Mouse (Mus musculus): ENCODE measurements around the gene Zfp563.

The Zfp563 gene

DNA sequence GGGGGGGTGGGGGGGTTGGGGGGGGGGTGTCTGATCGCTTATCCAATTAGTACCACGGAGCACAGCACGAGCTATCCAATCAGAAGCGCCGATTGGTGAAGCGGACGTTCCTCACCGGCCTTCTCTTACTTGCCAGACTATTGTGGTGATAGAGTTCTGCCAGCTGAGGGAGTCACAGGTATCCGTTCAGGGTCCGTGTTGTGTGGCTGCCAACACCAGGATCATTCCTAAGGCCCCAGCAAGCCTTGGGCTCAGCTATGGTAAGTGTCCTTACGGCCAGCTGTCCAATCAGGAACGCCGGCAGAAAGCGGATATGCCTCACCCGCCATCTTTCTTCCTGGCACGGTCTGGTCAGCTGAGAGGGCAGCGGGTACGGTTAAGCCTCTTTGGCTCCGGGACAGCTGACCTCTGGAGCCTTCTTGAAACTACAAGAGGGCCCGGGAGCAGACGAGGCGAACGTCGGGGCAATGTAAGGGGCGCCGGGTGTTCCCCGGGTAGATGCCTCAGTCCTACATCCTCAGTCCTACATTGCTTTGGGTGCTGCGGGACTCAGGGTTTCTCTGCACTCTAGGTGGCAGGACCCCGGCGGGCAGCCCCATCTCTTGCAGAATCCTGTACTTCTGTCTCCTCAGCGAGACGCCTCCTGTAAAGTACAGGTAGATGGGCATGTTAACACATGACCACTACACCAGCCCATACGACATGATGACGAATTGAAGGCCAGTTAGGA lies at the start of gene Zfp563:
TSS of gene Zfp563 (plus strand) at position 91 of the 730 bp plus-strand sequence.
- DNase-seq (ENCODE audit: extremely low read depth, insufficient read length, low spot score), result peak; percentile 90

DNA sequence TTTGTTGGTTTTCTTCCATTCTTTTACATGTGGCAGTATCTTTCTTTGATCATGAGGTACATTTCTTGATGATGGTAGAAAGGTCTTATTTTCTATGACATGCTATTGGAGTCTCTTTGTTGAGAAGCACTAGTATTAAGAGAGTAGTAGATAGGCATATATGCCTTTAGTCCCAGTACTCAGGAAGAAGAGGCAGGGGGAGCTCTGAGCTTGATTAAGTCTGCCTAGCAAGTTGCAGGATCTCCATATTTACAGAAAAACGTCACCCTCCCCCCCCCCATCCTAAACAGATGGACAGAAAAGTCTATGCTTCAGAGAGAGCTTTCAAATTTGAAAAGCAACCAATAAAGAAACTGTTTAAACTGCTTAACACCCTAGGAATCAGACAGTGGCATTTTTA lies 30.3 kb upstream of the Zfp563 start:
- no peak for DNase-seq (ENCODE audit: extremely low read depth, insufficient read length, low spot score)

DNA sequence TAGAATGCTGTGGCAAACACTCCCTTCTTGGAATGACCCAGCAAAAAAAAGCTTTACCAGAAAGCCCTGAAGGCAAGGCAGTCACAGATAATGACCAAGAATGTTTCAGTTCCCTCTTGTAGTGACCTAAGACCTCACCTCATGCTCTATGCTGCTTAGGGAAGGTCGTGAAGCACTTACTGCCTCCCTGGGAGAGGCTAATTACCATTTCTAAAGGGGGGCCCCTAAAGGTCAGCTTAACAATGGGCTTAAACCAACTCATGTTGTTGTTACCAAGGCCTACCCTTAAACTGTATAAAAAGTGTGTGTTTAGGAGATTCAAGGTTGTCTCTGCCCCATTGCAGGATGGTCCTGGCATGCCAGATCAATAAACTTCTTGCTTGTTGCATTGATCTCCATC lies 26.1 kb upstream of the Zfp563 start:
- DNase-seq (ENCODE audit: extremely low read depth, insufficient read length, low spot score), result no peak

DNA sequence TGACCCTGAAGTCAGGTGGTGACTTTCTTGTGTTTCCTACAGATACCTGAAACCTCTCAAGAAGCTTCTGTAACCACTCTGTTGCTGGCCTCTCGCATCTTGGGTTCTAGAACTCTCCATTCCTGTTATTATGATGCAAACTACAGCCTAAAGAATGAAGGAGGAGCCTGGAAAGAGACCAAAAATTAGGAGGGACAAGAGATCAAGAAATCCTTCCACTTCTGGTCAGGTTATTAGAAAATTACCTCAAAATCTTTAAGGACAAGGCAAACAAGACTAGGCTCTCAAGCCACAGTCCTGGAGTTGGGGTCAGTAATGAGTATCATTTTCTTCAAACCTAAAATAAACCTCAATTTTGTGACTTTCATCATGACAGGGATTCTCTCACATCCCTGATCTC lies 21.2 kb upstream of the Zfp563 start, which contains the start of gene 4921501E09Rik:
TSS of gene 4921501E09Rik (minus strand) at position 101 of the 400 bp plus-strand sequence.
- no peak for DNase-seq (ENCODE audit: extremely low read depth, insufficient read length, low spot score)

DNA sequence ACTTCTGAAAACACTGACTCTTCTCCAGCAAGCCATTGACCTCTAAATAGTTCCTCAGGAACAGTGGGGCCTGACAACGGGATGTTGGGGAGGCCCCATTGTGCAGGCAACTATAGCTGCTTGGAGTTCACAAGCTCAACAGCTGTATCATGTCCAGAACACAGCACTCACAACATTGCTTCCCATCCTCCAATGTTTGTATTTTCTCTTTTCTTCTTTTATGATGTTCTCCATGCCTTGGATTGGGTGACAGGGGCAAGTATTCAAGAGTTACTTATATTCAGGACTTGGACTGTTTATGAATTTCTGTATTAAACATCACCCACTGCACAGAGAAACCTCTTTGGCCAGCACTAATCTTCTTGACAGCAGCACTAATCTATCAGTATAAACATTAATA lies 2.5 kb downstream of the Zfp563 start:
- DNase-seq (ENCODE audit: extremely low read depth, insufficient read length, low spot score), result no peak

DNA sequence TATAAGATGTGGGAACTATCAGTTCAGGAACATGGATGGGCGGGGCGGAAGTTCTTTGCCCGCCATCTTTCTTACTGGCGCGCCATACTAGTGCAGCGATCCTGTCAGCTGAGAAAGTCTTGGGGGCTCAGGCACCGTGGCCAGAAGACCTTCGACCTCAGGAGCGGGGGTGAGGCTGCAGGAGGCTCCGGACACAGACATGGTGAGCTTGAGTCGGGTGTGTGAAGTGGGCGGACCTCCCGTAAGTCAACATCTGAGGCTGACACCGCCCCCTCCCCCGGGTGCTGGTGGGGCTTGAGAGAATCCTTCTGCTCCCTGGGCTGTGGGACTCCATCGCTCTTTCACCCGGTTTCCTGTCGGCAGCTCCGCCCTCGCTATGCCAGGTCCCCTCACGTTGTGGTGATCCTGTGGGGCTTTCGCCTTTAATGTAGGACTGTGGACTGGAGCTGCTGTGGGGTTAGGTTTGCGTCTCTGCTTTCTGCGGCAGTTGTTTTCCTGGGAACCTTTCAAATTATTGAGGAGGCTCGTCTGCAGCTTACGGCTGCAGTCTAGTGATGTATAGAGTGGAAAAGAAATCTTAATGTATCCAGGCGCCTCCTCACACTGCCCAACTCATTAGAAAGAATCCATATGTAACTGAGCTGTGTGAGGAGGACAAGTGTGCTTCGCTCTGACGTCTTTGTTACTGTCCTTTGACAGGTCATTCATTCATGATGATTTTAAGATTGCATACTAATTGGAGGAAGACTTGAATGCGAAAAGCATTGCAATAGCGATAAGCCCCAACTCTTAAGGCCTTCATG lies 3.5 kb downstream of the Zfp563 start:
- DNase-seq (ENCODE audit: extremely low read depth, insufficient read length, low spot score), result peak; percentile 84

DNA sequence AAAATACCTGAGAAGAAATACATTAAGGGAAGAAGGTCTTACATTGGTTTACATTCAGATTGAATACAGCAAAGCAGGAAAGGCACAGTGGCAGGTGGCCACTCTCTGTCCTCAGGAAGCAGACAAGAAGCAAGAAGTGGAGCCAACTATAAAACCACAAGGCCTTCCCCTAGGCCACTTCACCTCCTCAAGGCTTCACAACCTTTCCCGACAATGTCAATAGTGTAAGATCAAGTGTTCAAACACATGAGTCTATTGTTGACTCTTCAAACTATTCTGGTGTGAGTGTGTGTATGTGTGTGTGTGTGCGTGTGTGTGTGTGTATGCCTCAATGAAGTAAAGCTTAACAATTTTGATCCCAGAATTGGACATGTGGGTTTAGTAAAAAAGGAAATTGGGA lies 8.3 kb downstream of the Zfp563 start:
- DNase-seq (ENCODE audit: extremely low read depth, insufficient read length, low spot score), result no peak

DNA sequence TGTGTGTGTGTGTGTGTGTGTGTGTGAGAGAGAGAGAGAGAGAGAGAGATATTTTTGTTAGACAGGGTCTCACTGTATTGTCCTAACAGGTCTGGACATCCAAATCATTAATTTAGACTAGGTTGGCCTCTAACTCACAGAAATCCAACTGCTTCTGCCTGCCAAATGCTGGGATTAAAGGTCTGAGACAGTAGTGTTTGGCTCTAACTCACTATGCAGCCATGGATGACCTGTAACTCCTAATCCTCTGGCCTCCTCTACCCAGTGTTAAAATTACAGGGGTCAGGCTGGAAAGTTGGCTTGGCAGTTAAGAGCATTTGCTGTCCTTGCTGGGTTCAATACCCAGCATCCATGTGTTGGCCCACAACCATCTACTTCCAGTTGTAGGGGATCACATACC lies 35.4 kb downstream of the Zfp563 start:
- DNase-seq (ENCODE audit: extremely low read depth, insufficient read length, low spot score), result no peak

DNA sequence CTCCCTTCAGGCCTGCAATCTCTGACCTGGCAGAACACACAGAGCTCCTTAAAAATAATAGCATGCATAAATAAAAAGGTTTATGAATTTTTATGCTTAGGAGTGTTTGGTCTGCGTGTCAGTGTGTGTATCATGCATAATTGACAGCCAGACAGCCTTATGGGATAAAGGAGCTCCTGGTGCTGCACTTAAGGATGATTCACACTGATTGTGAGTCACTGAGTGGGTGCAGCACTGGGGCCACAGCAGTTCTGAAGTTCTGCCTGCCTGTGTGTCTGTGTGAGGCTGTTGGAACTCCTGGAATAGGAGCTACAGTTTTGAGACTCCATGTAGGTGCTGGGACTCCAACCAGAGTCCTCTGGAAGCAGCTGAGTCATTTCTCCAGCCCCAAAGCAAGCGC lies 37.1 kb downstream of the Zfp563 start:
- DNase-seq (ENCODE audit: extremely low read depth, insufficient read length, low spot score), result peak; percentile 39

DNA sequence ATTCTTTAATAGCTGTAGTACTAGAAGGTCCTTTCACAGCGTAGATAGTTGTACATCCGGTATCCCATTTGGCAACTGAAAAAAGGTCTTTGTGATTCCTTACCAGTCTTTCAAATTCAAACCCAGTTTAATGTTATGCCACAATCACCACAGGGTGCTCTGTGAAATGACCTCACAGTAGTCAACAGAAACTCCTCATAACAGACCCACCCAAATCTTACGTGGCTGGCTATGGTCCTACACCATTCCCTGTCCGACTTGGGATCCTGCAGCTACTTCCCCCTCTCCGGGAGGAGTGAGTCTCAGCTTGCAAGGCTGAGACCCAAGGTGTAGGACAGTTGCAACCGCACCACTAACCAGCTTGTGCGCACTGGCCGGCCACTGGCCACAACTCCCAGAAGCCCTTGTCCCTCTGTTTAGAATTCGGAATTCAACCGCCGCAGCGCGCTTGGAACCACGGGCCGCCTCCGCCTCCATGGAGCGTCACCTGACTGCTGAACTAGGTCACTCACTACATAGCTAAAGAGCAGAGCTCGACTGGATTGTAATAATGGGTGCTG lies 50.2 kb downstream of the Zfp563 start, which contains the start of gene Morc2b:
TSS of gene Morc2b (minus strand) at position 423 of the 560 bp plus-strand sequence.
- no peak for DNase-seq (ENCODE audit: extremely low read depth, insufficient read length, low spot score)
